Mouse (Mus musculus): Measurements from ENCODE around the gene Gys1. TPM values are rescaled to one million over a fixed set of nuclear protein-coding genes. Genes with fewer than 3 reads are reported as not detected.
"Not testable (repeated sequence)": the region's sequence is repeated elsewhere in the genome, so short reads cannot be mapped to it uniquely, and the experiment has no call there.

Gene Gys1
- polyA plus RNA-seq, 1 experiment = 35.2 TPM

DNA sequence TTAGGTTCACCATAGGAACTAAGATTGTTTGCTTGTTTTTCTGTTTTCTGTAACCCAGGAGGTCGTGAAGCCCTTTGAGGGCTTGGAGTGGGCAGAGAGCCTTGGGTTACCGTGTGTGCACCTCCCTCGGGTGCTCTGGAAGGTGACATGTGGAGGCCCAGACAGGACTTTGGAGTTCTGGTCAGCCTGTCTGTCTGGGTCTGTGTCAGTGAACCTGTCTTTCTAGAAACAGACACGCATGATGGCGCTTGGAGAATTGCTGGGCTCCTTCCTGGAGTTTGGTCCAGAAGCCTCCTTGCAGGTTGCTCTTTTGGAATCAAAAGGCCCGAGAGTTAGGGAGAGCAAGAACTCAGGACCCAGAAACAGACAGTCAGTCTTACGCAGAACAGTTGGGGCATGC lies 25.7 kb downstream of the Gys1 start:
- 64% methylated on average over 7 of the region's 7 CpGs for WGBS
- H3K36me3 ChIP-seq (ENCODE audit: control insufficient read depth, insufficient read depth, low read length) = peaks cover 11% of the 10 kb centered on the region
- H3K4me3 ChIP-seq (ENCODE audit: control insufficient read depth, insufficient read depth, low read length) = no peak overlapping the region
- TF ChIP-seq CTCF (IDR thresholded peaks at IDR 0.05; ENCODE audit: borderline replicate concordance, control insufficient read depth, extremely low read depth, insufficient read depth, low read length, poor library complexity) = no peak
- TF ChIP-seq POLR2A (IDR thresholded peaks at IDR 0.05; ENCODE audit: control insufficient read depth, extremely low read depth, insufficient read depth, low read length, poor library complexity) = no peak
- no peak for DNase-seq
- no peaks in the 10 kb centered on the region for H3K27me3 ChIP-seq (ENCODE audit: control insufficient read depth, insufficient read depth, low read length)
- peaks cover 20% of the 10 kb centered on the region for H3K4me1 ChIP-seq (replicated peaks; ENCODE audit: control insufficient read depth, insufficient read depth, low read length)
- H3K27ac ChIP-seq (ENCODE audit: control insufficient read depth, insufficient read depth, low read length) = peak overlapping the region; percentile 34; the same call in 1 of the 2 replicates

DNA sequence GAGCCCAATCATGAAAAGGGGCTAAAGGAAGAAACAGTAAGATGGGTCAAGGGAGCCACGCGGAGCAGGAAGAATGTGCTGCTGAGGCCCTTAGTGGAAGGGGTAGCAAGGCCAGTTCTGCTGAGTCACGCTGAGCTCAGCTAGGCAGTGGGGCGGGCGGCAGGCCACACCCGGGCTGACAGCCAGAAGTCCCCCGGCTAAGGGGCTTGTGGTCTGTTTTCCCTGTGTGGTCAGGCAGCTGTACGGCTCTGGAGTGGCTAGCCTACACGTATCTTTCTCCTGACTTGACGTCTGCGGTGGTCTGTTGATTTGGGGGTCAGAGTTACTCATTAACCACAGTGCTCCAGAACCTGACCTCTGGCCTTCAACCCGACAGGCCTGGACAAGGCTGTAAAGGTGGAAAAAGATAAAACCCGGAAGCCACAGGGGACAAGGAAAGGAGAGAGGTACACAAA lies 26.2 kb downstream of the Gys1 start:
- H3K4me3 ChIP-seq (ENCODE audit: control insufficient read depth, insufficient read depth, low read length) = no peak overlapping the region
- TF ChIP-seq CTCF (IDR thresholded peaks at IDR 0.05; ENCODE audit: borderline replicate concordance, control insufficient read depth, extremely low read depth, insufficient read depth, low read length, poor library complexity) (no peak), POLR2A (IDR thresholded peaks at IDR 0.05; ENCODE audit: control insufficient read depth, extremely low read depth, insufficient read depth, low read length, poor library complexity) (no peak)
- no peaks in the 10 kb centered on the region for H3K27me3 ChIP-seq (ENCODE audit: control insufficient read depth, insufficient read depth, low read length)
- no peak overlapping the region; the same call in 1 of the 2 replicates for H3K27ac ChIP-seq (ENCODE audit: control insufficient read depth, insufficient read depth, low read length)
- WGBS = 36% methylated on average over 13 of the region's 13 CpGs
- H3K36me3 ChIP-seq (ENCODE audit: control insufficient read depth, insufficient read depth, low read length) = peaks cover 11% of the 10 kb centered on the region
- H3K4me1 ChIP-seq (replicated peaks; ENCODE audit: control insufficient read depth, insufficient read depth, low read length) = peaks cover 25% of the 10 kb centered on the region
- DNase-seq = peak; percentile 42

DNA sequence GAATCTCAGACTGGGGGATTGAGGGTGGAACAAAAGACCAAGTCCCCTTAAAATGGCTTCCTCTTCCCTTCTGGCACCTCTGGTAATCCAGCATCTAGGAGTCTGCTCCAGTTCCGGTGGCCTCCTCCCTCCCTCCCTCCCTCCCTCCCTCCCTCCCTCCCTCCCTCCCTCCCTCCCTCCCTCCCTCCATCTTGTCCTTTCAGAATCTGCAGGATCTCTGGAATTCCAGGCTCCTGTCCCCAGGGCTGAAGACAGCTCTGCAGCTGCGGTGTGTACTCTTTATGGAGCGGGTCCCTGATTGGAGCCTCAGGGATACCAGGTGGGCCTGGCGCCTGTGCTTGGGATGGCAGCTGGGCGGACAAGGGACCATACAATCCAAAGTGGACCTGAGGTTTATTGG lies 26.7 kb downstream of the Gys1 start:
- no peak for DNase-seq
- 96% methylated on average over 4 of the region's 5 CpGs for WGBS

DNA sequence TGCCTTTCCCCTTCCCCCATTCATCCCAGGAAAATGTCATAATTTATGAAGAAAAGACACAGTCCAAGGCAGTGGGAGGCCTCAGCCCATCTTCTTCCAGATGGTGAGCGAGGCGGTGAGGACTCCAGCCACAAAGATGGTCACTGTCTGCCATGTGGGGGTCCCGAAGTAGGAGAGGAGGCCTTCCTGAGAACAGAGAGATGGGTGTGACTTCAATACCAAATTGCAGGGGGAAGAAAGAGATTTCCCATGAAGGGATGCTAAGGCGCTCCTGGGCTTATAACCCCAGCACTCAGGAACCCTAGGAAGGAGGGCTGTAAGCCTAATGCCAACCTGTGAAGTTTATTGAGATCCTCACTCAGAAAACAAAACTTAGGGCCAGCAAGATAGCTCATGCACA lies 27.1 kb downstream of the Gys1 start:
- TF ChIP-seq POLR2A (IDR thresholded peaks at IDR 0.05; ENCODE audit: control insufficient read depth, extremely low read depth, insufficient read depth, low read length, poor library complexity) (no peak), CTCF (IDR thresholded peaks at IDR 0.05; ENCODE audit: borderline replicate concordance, control insufficient read depth, extremely low read depth, insufficient read depth, low read length, poor library complexity) (no peak)
- 95% methylated on average over 4 of the region's 4 CpGs for WGBS
- Histone ChIP-seq H3K36me3 (ENCODE audit: control insufficient read depth, insufficient read depth, low read length) (peaks cover 11% of the 10 kb centered on the region), H3K27me3 (ENCODE audit: control insufficient read depth, insufficient read depth, low read length) (no peaks in the 10 kb centered on the region), H3K4me1 (replicated peaks; ENCODE audit: control insufficient read depth, insufficient read depth, low read length) (peaks cover 30% of the 10 kb centered on the region), H3K4me3 (ENCODE audit: control insufficient read depth, insufficient read depth, low read length) (no peak overlapping the region), H3K27ac (ENCODE audit: control insufficient read depth, insufficient read depth, low read length) (no peak overlapping the region)
- no peak for DNase-seq

More for the DNA sequence above, 26.7 kb downstream of the Gys1 start:
- H3K27me3 ChIP-seq (ENCODE audit: control insufficient read depth, insufficient read depth, low read length) = no peaks in the 10 kb centered on the region
- TF ChIP-seq POLR2A (IDR thresholded peaks at IDR 0.05; ENCODE audit: control insufficient read depth, extremely low read depth, insufficient read depth, low read length, poor library complexity) (no peak), CTCF (IDR thresholded peaks at IDR 0.05; ENCODE audit: borderline replicate concordance, control insufficient read depth, extremely low read depth, insufficient read depth, low read length, poor library complexity) (no peak)
- peaks cover 29% of the 10 kb centered on the region for H3K4me1 ChIP-seq (replicated peaks; ENCODE audit: control insufficient read depth, insufficient read depth, low read length)
- no peak overlapping the region for H3K27ac ChIP-seq (ENCODE audit: control insufficient read depth, insufficient read depth, low read length)
- no peak overlapping the region for H3K4me3 ChIP-seq (ENCODE audit: control insufficient read depth, insufficient read depth, low read length)
- peaks cover 11% of the 10 kb centered on the region for H3K36me3 ChIP-seq (ENCODE audit: control insufficient read depth, insufficient read depth, low read length)

DNA sequence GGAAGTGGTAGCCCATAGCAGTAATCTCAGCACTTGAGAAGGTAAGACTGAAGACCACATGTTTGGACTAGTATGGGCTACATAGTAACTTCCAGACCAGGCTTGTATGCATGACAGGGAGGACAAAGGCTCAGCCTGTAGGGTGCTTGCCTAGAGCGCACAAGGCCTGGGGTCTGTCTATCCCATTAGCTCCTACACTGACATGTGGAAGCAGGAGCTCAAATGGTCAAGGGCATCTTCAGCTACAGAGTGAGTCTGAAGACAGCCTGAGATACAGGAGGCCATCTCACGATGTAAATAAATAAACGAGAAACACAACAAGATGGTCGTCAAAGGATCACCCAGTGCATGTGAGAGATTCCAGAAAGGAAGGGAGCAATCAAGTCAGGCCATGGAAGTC lies 27.7 kb downstream of the Gys1 start:
- H3K4me1 ChIP-seq (replicated peaks; ENCODE audit: control insufficient read depth, insufficient read depth, low read length) = peaks cover 30% of the 10 kb centered on the region
- WGBS = 97% methylated on average over 4 of the region's 4 CpGs
- H3K27ac ChIP-seq (ENCODE audit: control insufficient read depth, insufficient read depth, low read length) = no peak overlapping the region
- H3K36me3 ChIP-seq (ENCODE audit: control insufficient read depth, insufficient read depth, low read length) = peaks cover 11% of the 10 kb centered on the region
- no peak for DNase-seq
- H3K27me3 ChIP-seq (ENCODE audit: control insufficient read depth, insufficient read depth, low read length) = no peaks in the 10 kb centered on the region
- TF ChIP-seq POLR2A (IDR thresholded peaks at IDR 0.05; ENCODE audit: control insufficient read depth, extremely low read depth, insufficient read depth, low read length, poor library complexity) (no peak), CTCF (IDR thresholded peaks at IDR 0.05; ENCODE audit: borderline replicate concordance, control insufficient read depth, extremely low read depth, insufficient read depth, low read length, poor library complexity) (no peak)
- H3K4me3 ChIP-seq (ENCODE audit: control insufficient read depth, insufficient read depth, low read length) = no peak overlapping the region

DNA sequence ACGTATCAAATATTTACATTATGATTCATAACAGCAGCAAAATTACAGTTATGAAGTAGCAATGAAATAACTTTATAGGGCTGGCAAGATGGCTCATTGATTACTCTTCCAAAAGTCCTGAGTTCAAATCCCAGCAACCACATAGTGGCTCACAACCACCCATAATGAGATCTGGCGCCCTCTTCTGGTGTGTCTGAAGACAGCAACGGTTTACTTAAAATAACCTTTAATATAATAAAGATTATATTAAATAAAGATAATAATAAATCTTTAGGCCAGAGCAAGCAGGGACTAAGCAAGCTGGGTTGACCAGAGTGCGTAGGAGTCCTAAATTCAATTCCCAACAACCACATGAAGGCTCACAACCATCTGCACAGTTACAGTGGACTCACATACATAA lies 28.2 kb downstream of the Gys1 start:
- H3K36me3 ChIP-seq (ENCODE audit: control insufficient read depth, insufficient read depth, low read length); DNase-seq; H3K27ac ChIP-seq (ENCODE audit: control insufficient read depth, insufficient read depth, low read length); H3K4me3 ChIP-seq (ENCODE audit: control insufficient read depth, insufficient read depth, low read length); H3K27me3 ChIP-seq (ENCODE audit: control insufficient read depth, insufficient read depth, low read length): not testable (repeated sequence)
- WGBS = 82% methylated on average over 4 of the region's 4 CpGs
- peaks cover 27% of the 10 kb centered on the region for H3K4me1 ChIP-seq (replicated peaks; ENCODE audit: control insufficient read depth, insufficient read depth, low read length)

DNA sequence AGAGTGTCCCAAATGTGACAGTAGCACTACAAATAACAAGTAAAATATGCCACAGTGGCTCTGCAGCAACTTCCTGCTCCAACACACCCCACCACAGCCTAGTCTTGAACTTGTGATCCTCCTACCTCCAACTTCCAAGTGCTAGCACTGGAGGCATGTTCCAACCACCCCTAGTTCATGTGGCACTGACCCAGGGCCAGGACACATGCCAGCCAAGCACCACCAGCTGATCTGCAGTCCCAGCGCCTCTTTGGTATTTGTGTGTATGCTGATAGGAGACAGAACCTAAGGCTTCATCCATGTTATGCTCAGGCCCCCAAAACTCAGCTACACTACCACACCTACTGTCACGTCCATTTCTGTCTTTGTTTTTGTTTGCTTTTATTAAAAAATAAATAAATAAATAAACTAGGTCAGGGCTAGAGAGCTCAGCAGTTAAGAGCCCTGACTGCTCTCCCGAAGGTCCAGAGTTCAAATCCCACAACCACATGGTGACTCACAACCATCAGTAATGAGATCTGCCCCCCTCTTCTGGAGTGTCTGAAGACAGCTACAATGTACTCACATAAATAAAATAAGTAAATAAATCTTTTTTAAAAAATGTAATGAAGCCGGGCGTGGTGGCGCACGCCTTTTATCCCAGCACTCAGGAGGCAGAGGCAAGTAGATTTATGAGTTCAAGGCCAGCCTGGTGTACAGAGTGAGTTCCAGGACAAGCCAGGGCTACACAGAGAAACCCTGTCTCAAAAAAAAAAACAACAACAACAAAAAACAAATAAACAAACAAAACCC lies 29.5 kb downstream of the Gys1 start:
- Histone ChIP-seq H3K36me3 (ENCODE audit: control insufficient read depth, insufficient read depth, low read length) (no peaks in the 10 kb centered on the region), H3K27ac (ENCODE audit: control insufficient read depth, insufficient read depth, low read length) (no peak overlapping the region), H3K27me3 (ENCODE audit: control insufficient read depth, insufficient read depth, low read length) (no peaks in the 10 kb centered on the region), H3K4me1 (replicated peaks; ENCODE audit: control insufficient read depth, insufficient read depth, low read length) (peaks cover 21% of the 10 kb centered on the region), H3K4me3 (ENCODE audit: control insufficient read depth, insufficient read depth, low read length) (no peak overlapping the region)
- no peak for DNase-seq
- 95% methylated on average over 7 of the region's 7 CpGs for WGBS
- no peak for TF ChIP-seq POLR2A (IDR thresholded peaks at IDR 0.05; ENCODE audit: control insufficient read depth, extremely low read depth, insufficient read depth, low read length, poor library complexity)
- no peak for TF ChIP-seq CTCF (IDR thresholded peaks at IDR 0.05; ENCODE audit: borderline replicate concordance, control insufficient read depth, extremely low read depth, insufficient read depth, low read length, poor library complexity)
